Mouse (Mus musculus): Measurements from ENCODE around the gene Wdr76. TPM values are rescaled to one million over a fixed set of nuclear protein-coding genes. Genes with fewer than 3 reads are reported as not detected.
"Not testable (repeated sequence)": the region's sequence is repeated elsewhere in the genome, so short reads cannot be mapped to it uniquely, and the experiment has no call there.

Wdr76 gene
- total and polyA plus RNA-seq, 3 experiments, result 21.8 to 23.2 TPM; not detected in 1

DNA sequence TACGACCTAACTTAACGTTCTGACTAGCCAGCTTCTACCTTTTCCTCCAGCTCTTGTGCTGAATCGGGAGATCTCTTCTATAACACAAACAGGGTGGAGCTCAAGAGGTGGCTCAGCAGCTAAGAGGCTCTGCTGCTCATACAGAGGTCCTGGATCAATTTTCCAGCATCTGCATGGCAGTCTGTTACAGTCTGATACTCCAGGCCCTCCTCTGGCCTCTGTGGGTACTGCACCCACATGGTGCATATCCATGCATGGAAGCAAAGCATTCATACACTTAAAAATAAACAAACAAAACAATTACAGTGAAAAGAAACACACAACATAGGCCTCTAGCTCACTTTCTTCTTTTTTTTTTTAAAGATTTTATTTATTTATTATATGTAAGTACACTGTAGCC lies 33.7 kb upstream of the Wdr76 start:
- H3K4me3 ChIP-seq (ENCODE audit: control insufficient read depth in 1 of 2, insufficient read depth in 1 of 2, low read depth in 2 of 2, low read length in 2 of 2); DNase-seq (ENCODE audit: low read depth, low spot score); H3K79me2 ChIP-seq (ENCODE audit: control insufficient read depth, insufficient read depth, low read length, poor library complexity); H3K27ac ChIP-seq (ENCODE audit: control insufficient read depth, low read depth, low read length); H3K4me1 ChIP-seq (ENCODE audit: control insufficient read depth in 1 of 2, insufficient read depth in 2 of 2, low read length in 2 of 2); H3K9me3 ChIP-seq (replicated peaks; ENCODE audit: insufficient read depth, low read length); H3K27me3 ChIP-seq (ENCODE audit: control insufficient read depth in 1 of 2, insufficient read depth in 2 of 2, low read length in 2 of 2); H3K9ac ChIP-seq (ENCODE audit: control insufficient read depth, low read depth, low read length, poor library complexity, severe bottlenecking); H3K36me3 ChIP-seq (ENCODE audit: control insufficient read depth in 1 of 2, insufficient read depth in 2 of 2, low read length in 2 of 2): not testable (repeated sequence)
- peak in 2 of 3 experiments; percentile 1 to 5; a peak in 1 of 6 replicates for TF ChIP-seq CTCF (IDR thresholded peaks at IDR 0.05 in 2 of 3, conservative IDR thresholded peaks at IDR 0.05 in 1 of 3; ENCODE audit: control insufficient read depth in 1 of 3, insufficient read depth in 1 of 3, low read depth in 2 of 3, low read length in 3 of 3, poor library complexity in 1 of 3, severe bottlenecking in 1 of 3)

DNA sequence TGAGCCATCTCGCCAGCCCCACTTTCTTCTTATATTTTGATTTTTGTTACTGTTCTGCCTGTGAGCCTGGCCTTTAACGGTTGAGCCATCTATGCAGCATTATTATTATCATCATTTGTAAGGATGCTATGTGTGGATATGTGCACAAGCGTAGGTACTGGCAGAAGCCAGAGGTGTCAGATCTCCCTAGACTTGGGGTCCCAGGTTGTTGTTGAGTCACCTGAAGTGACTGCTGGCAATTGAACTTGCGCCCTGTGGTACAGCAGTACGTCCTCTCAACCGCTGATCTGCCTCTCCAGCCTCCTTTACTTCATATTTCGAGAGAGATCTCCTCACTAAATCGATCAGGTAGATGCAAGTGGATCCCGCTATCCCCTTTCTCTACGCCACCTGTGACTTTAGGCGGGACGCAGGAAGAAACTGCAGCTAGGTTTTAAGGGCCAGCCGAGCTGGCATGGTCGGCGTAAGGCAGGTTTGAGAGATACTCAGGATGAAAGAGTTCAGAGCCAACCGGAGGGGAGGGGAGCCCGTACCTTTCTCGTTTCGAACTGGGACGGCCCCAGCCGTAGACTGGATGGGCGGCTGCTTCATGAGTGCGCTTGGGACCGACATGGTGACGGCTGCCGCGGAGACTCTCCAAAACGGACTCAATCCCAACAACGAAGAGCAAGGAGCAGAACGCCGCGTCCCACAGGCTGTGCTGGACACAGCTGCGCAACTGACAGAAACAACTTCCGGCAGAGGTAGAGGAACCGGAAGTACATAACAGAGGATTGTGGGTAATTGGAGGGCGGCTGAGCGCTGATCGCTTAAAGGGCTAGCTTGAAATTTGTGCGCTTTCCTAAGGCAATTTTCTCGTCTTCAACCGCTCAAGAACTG lies 33.0 kb upstream of the Wdr76 start, which contains the start of gene Mfap1b:
TSS of gene Mfap1b (minus strand) at position 767 of the 879 bp plus-strand sequence.
- H3K4me1 ChIP-seq (ENCODE audit: control insufficient read depth in 1 of 2, insufficient read depth in 2 of 2, low read length in 2 of 2); H3K79me2 ChIP-seq (ENCODE audit: control insufficient read depth, insufficient read depth, low read length, poor library complexity); H3K27me3 ChIP-seq (ENCODE audit: control insufficient read depth in 1 of 2, insufficient read depth in 2 of 2, low read length in 2 of 2); H3K9me3 ChIP-seq (replicated peaks; ENCODE audit: insufficient read depth, low read length); H3K36me3 ChIP-seq (ENCODE audit: control insufficient read depth in 1 of 2, insufficient read depth in 2 of 2, low read length in 2 of 2): not testable (repeated sequence)
- peak; percentile 96 for DNase-seq (ENCODE audit: low read depth, low spot score)
- H3K27ac ChIP-seq (ENCODE audit: control insufficient read depth, low read depth, low read length), result peak within 1 kb of the TSS; percentile 95
- TF ChIP-seq POLR2A (IDR thresholded peaks at IDR 0.05; ENCODE audit: control insufficient read depth in 1 of 2, insufficient read depth in 1 of 2, low read depth in 1 of 2, low read length in 2 of 2, poor library complexity in 1 of 2), result peak; percentile 49 to 68; a peak in 3 of 4 replicates
- peak; percentile 61; the same call in 1 of the 2 replicates for TF ChIP-seq POLR2AphosphoS2 (IDR thresholded peaks at IDR 0.05; ENCODE audit: low read length)
- TF ChIP-seq MXI1 (IDR thresholded peaks at IDR 0.05; ENCODE audit: low read depth, low read length), result peak; percentile 74
- peak; percentile 29; the same call in 1 of the 2 replicates for TF ChIP-seq MAX (IDR thresholded peaks at IDR 0.05; ENCODE audit: low read length)
- TF ChIP-seq TCF12 (IDR thresholded peaks at IDR 0.05; ENCODE audit: low read depth, low read length), result peak; percentile 55
- peak; percentile 72 for TF ChIP-seq NELFE (IDR thresholded peaks at IDR 0.05; ENCODE audit: low read depth, low read length)
- TF ChIP-seq NRF1 (IDR thresholded peaks at IDR 0.05; ENCODE audit: insufficient read depth, low read depth, low read length, poor library complexity, severe bottlenecking), result peak; percentile 63
- peak; percentile 71 for TF ChIP-seq KAT2A (conservative IDR thresholded peaks at IDR 0.05; ENCODE audit: low read depth, low read length)
- TF ChIP-seq TBP (IDR thresholded peaks at IDR 0.05; ENCODE audit: low read depth, low read length), result peak; percentile 70; the same call in 1 of the 2 replicates
- TF ChIP-seq MAZ (IDR thresholded peaks at IDR 0.05; ENCODE audit: low read depth, low read length), result 0 out of 2 replicates have a peak, but pooled peaks have one; percentile 45
- peak; percentile 81 for TF ChIP-seq ZMIZ1 (IDR thresholded peaks at IDR 0.05; ENCODE audit: low read depth, low read length)
- TF ChIP-seq ETS1 (IDR thresholded peaks at IDR 0.05; ENCODE audit: low read depth, low read length), result peak; percentile 49; the same call in 1 of the 2 replicates
- TF ChIP-seq ELF1 (IDR thresholded peaks at IDR 0.05; ENCODE audit: low read depth, low read length), result peak; percentile 83
- peak; percentile 97 for TF ChIP-seq SIN3A (IDR thresholded peaks at IDR 0.05; ENCODE audit: low read length)
- peak; percentile 87 for TF ChIP-seq HCFC1 (IDR thresholded peaks at IDR 0.05; ENCODE audit: low read depth, low read length)
- H3K4me3 ChIP-seq (ENCODE audit: control insufficient read depth in 1 of 2, insufficient read depth in 1 of 2, low read depth in 2 of 2, low read length in 2 of 2), result peak within 1 kb of the TSS; percentile 72 to 90
- peak within 1 kb of the TSS; percentile 91 for H3K9ac ChIP-seq (ENCODE audit: control insufficient read depth, low read depth, low read length, poor library complexity, severe bottlenecking)
